Mouse (Mus musculus): ENCODE results near the gene H60b. TPM values are rescaled to one million over a fixed set of nuclear protein-coding genes. Genes with fewer than 3 reads are reported as not detected.
"Not testable (repeated sequence)": the region's sequence is repeated elsewhere in the genome, so short reads cannot be mapped to it uniquely, and the experiment has no call there.

H60b gene
- total and polyA plus RNA-seq, 2 experiments from 2014 or later: 0.44 TPM; not detected in 1

- WGBS: under 1% methylated on average over 50 of the region's 50 CpGs
- TF ChIP-seq CTCF (IDR thresholded peaks at IDR 0.05; ENCODE audit: low read depth): no peak
- H3K4me2 ChIP-seq (ENCODE audit: low read depth, low read length): peak overlapping the region; percentile 85
- peak overlapping the region; percentile 52 for H3K4me3 ChIP-seq (ENCODE audit: low read length)
- no peaks in the 10 kb centered on the region for H3K36me3 ChIP-seq (ENCODE audit: insufficient read depth, low read length)
- peaks cover 15% of the 10 kb centered on the region for H3K27me3 ChIP-seq (ENCODE audit: insufficient read depth, low read length)
- no peak overlapping the region for H3K27ac ChIP-seq
- ATAC-seq (peak; percentile 25; the same call in 1 of the 2 replicates), DNase-seq (ENCODE audit: low spot score) (no peak)
- H3K9me3 ChIP-seq (ENCODE audit: low read length): no peaks in the 10 kb centered on the region
- H3K4me1 ChIP-seq (ENCODE audit: insufficient read depth, low read length): no peaks in the 10 kb centered on the region
- no peak overlapping the region for H3K9ac ChIP-seq (replicated peaks; ENCODE audit: low read length)
These were observed 8.5 kb upstream of the H60b start for GRCm38 (mm10) chr10:22149691-22150465.

- Histone ChIP-seq H3K27ac (no peak overlapping the region), H3K36me3 (ENCODE audit: insufficient read depth, low read length) (no peaks in the 10 kb centered on the region), H3K4me2 (ENCODE audit: low read depth, low read length) (peak overlapping the region; percentile 85; the same call in 1 of the 2 replicates), H3K9ac (replicated peaks; ENCODE audit: low read length) (no peak overlapping the region), H3K4me3 (ENCODE audit: low read length) (0 out of 2 replicates have a peak overlapping the region, but pooled peaks have one; percentile 10), H3K4me1 (ENCODE audit: insufficient read depth, low read length) (no peaks in the 10 kb centered on the region), H3K27me3 (ENCODE audit: insufficient read depth, low read length) (peaks cover 21% of the 10 kb centered on the region), H3K9me3 (ENCODE audit: low read length) (no peaks in the 10 kb centered on the region)
- no peak for ATAC-seq
- no peak for TF ChIP-seq CTCF (IDR thresholded peaks at IDR 0.05; ENCODE audit: low read depth)
- WGBS: under 1% methylated on average over 27 of the region's 27 CpGs
- no peak for DNase-seq (ENCODE audit: low spot score)
These were observed 7.8 kb upstream of the H60b start for GRCm38 (mm10) chr10:22150593-22150992.

GRCm38 (mm10) chr10:22151056-22151862, 7.1 kb upstream of the H60b start:
- under 1% methylated on average over 54 of the region's 55 CpGs for WGBS
- peaks cover 28% of the 10 kb centered on the region for H3K27me3 ChIP-seq (ENCODE audit: insufficient read depth, low read length)
- not testable (repeated sequence) for H3K4me3 ChIP-seq (ENCODE audit: low read length); DNase-seq (ENCODE audit: low spot score); H3K4me1 ChIP-seq (ENCODE audit: insufficient read depth, low read length); H3K4me2 ChIP-seq (ENCODE audit: low read depth, low read length); ATAC-seq; H3K9me3 ChIP-seq (ENCODE audit: low read length); H3K36me3 ChIP-seq (ENCODE audit: insufficient read depth, low read length); H3K27ac ChIP-seq; H3K9ac ChIP-seq (replicated peaks; ENCODE audit: low read length)

- WGBS: 4% methylated on average over 11 of the region's 11 CpGs
- not testable (repeated sequence) for H3K9ac ChIP-seq (replicated peaks; ENCODE audit: low read length); H3K9me3 ChIP-seq (ENCODE audit: low read length); H3K27ac ChIP-seq; H3K4me3 ChIP-seq (ENCODE audit: low read length); H3K4me2 ChIP-seq (ENCODE audit: low read depth, low read length); H3K36me3 ChIP-seq (ENCODE audit: insufficient read depth, low read length); DNase-seq (ENCODE audit: low spot score); H3K4me1 ChIP-seq (ENCODE audit: insufficient read depth, low read length); ATAC-seq
- H3K27me3 ChIP-seq (ENCODE audit: insufficient read depth, low read length): peaks cover 36% of the 10 kb centered on the region
These were observed 6.3 kb upstream of the H60b start for GRCm38 (mm10) chr10:22151863-22152640.

GRCm38 (mm10) chr10:22153147-22153690, 5.2 kb upstream of the H60b start:
- not testable (repeated sequence) for H3K4me3 ChIP-seq (ENCODE audit: low read length); H3K9me3 ChIP-seq (ENCODE audit: low read length); ATAC-seq; H3K4me2 ChIP-seq (ENCODE audit: low read depth, low read length); H3K4me1 ChIP-seq (ENCODE audit: insufficient read depth, low read length); H3K9ac ChIP-seq (replicated peaks; ENCODE audit: low read length); DNase-seq (ENCODE audit: low spot score); H3K27ac ChIP-seq; H3K36me3 ChIP-seq (ENCODE audit: insufficient read depth, low read length)
- peaks cover 46% of the 10 kb centered on the region for H3K27me3 ChIP-seq (ENCODE audit: insufficient read depth, low read length)
- 3% methylated on average over 7 of the region's 7 CpGs for WGBS

GRCm38 (mm10) chr10:22154127-22154526, 4.3 kb upstream of the H60b start:
- not testable (repeated sequence) for H3K4me1 ChIP-seq (ENCODE audit: insufficient read depth, low read length); H3K27ac ChIP-seq; H3K9me3 ChIP-seq (ENCODE audit: low read length); ATAC-seq; DNase-seq (ENCODE audit: low spot score); H3K9ac ChIP-seq (replicated peaks; ENCODE audit: low read length); H3K36me3 ChIP-seq (ENCODE audit: insufficient read depth, low read length)
- Histone ChIP-seq H3K27me3 (ENCODE audit: insufficient read depth, low read length) (peaks cover 53% of the 10 kb centered on the region), H3K4me2 (ENCODE audit: low read depth, low read length) (peak overlapping the region; percentile 44; the same call in 1 of the 2 replicates), H3K4me3 (ENCODE audit: low read length) (peak overlapping the region; percentile 24)
- WGBS: under 1% methylated on average over 38 of the region's 38 CpGs
